Mouse (Mus musculus) stomach, postnatal 0 days (tissue): ENCODE measurements around the gene Pde10a.
"Not testable (repeated sequence)": the region's sequence is repeated elsewhere in the genome, so short reads cannot be mapped to it uniquely, and the experiment has no call there.

ENCODE experiments used
- CTCF ChIP-seq: IDR thresholded peaks from 2 replicates; pipeline ENCODE4 v1.5.1; 2016; ENCODE audit warnings: antibody characterized with exemption, low read depth, mild to moderate bottlenecking, moderate library complexity
- EP300 ChIP-seq: optimal IDR thresholded peaks from 2 replicates; pipeline ENCODE3; 2016; ENCODE audit warnings: antibody characterized with exemption

- not testable (repeated sequence) for TF ChIP-seq CTCF, EP300
These were observed 187.6 kb downstream of the Pde10a start for GRCm38 (mm10) chr17:8712734-8713133.
